Mouse (Mus musculus) liver, embryonic 12.5 days (tissue): ENCODE results near the gene Fstl4. TPM values are rescaled to one million over a fixed set of nuclear protein-coding genes. Genes with fewer than 3 reads are reported as not detected.

Experiments
- ATAC-seq: fragments of 200-750 bp; cut with Nextera tagmentation; 2 replicates; pipeline ENCODE4 v1.8.0; 2017; ENCODE audit warnings: moderate number of reproducible peaks, mild to moderate bottlenecking, moderate library complexity
- H3K27ac ChIP-seq: fragments of 300-500 bp; sonication (generic); 2 replicates; pipeline ENCODE4 v1.5.1; 2016; ENCODE audit warnings: mild to moderate bottlenecking
- H3K27me3 ChIP-seq: fragments of 300-500 bp; sonication (generic); replicated peaks from 2 replicates; pipeline ENCODE4 v1.6.1; 2016; ENCODE audit warnings: mild to moderate bottlenecking, moderate library complexity
- H3K36me3 ChIP-seq: fragments of 300-500 bp; sonication (generic); 2 replicates; pipeline ENCODE4 v1.6.1; 2016; ENCODE audit warnings: mild to moderate bottlenecking, moderate library complexity
- H3K4me1 ChIP-seq: fragments of 300-500 bp; sonication (generic); 2 replicates; pipeline ENCODE4 v1.6.1; 2016
- H3K4me2 ChIP-seq: fragments of 300-500 bp; sonication (generic); 2 replicates; pipeline ENCODE4 v1.6.1; 2016; ENCODE audit warnings: mild to moderate bottlenecking, moderate library complexity
- H3K4me3 ChIP-seq: fragments of 300-500 bp; sonication (generic); 2 replicates; pipeline ENCODE4 v1.5.1; 2016; ENCODE audit warnings: mild to moderate bottlenecking, moderate library complexity
- H3K9ac ChIP-seq: fragments of 300-500 bp; sonication (generic); 2 replicates; pipeline ENCODE4 v1.6.1; 2016; ENCODE audit warnings: mild to moderate bottlenecking, moderate library complexity
- H3K9me3 ChIP-seq: fragments of 300-500 bp; sonication (generic); replicated peaks from 2 replicates; pipeline ENCODE4 v1.6.1; 2016; ENCODE audit warnings: mild to moderate bottlenecking, moderate library complexity
- WGBS: fragments of 180-500 bp; shearing (Covaris S2); methylation state at CpG from one replicate; pipeline ENCODE4 v1.1.7; 2016; ENCODE audit not compliant: insufficient replicate concordance; 5-methylcytosine and 5-hydroxymethylcytosine counted together
- polyA plus RNA-seq: library from polyadenylated mRNA; unstranded; fragments of >200 nt; fragmentation: Nextera tagmentation; extraction: Ambion mirVana; gene quantifications from 2 replicates; pipeline ENCODE4 v1.2.1, GENCODE M21; 2016

Fstl4 gene
- polyA plus RNA-seq, 1 experiment from 2014 or later = 0.27 TPM

- Histone ChIP-seq H3K27ac (no peak overlapping the region), H3K27me3 (no peaks in the 10 kb centered on the region), H3K4me3 (no peak overlapping the region), H3K4me1 (no peaks in the 10 kb centered on the region), H3K9me3 (no peaks in the 10 kb centered on the region), H3K4me2 (no peak overlapping the region), H3K9ac (no peak overlapping the region), H3K36me3 (no peaks in the 10 kb centered on the region)
- ATAC-seq = no peak
- WGBS = 56% methylated on average over 15 of the region's 15 CpGs
Measured at GRCm38 (mm10) chr11:52919231-52919960, 155.0 kb downstream of the Fstl4 start.

GRCm38 (mm10) chr11:52924196-52924595 is 159.8 kb downstream of the Fstl4 start:
- 65% methylated on average over 2 of the region's 2 CpGs for WGBS
- Histone ChIP-seq H3K36me3 (no peaks in the 10 kb centered on the region), H3K27ac (no peak overlapping the region), H3K9me3 (no peaks in the 10 kb centered on the region), H3K27me3 (no peaks in the 10 kb centered on the region), H3K4me3 (no peak overlapping the region), H3K9ac (no peak overlapping the region), H3K4me1 (no peaks in the 10 kb centered on the region), H3K4me2 (no peak overlapping the region)
- no peak for ATAC-seq

DNA sequence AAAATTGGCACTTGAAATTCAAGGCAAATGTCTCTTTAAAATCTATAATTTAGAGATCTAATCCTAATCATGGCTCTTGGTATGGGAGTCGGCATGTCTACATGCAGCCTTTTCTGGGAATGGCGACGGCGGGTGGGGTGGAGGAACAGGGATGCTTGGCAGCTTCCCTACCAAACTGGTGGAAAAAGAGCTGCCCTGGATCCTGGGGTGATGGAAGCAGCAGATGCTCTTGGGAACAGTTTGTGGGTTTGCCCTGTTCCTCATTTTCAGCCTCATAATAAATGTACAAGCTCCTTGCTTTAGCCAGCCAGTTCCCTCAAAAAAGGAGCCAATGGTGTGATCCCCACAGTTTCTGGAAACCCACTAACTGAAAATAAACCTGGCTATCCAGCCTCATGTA is 163.9 kb downstream of the Fstl4 start:
- no peak overlapping the region for H3K9ac ChIP-seq
- 75% methylated on average over 4 of the region's 4 CpGs for WGBS

DNA sequence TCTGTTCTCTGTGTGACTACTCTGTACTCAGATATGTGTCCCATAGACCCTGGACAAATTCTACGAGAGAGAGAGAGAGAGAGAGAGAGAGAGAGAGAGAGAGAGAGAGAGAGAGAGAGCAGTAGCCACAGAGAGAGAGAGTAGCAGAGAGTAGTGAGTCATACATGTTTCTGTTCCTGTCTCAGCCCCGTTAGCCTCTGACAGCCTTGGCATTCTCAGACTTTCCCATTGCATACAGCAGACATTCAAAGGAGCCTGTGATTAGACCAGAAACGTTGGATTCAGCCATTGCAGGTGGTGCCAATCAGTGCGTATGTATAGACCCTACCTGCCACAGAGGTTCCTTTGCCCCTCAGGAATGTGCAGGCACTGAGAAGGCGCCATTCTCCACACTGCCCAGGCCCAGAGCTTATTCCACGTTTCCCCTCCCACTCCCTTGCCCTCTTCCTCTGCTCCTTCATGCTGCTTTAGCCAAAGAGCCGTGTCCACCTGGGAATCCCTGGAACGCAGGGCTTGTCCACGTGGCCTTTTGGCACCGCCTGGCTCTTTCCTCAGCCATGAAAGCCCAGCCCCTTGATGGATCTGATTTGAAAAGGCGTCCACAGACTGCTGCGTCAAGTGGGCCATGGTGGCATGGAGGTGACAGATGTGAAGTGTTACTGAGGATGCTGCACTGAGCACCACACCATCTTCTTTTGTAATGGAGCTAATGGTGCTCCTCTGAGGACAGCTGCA is 175.1 kb downstream of the Fstl4 start:
- no peaks in the 10 kb centered on the region for H3K9me3 ChIP-seq
- H3K27me3 ChIP-seq = no peaks in the 10 kb centered on the region
- H3K36me3 ChIP-seq = no peaks in the 10 kb centered on the region
- H3K4me3 ChIP-seq = no peak overlapping the region
- H3K27ac ChIP-seq = no peak overlapping the region
- no peak overlapping the region for H3K4me2 ChIP-seq
- no peaks in the 10 kb centered on the region for H3K4me1 ChIP-seq
- 60% methylated on average over 12 of the region's 12 CpGs for WGBS
- no peak overlapping the region for H3K9ac ChIP-seq
- ATAC-seq = no peak

More for the DNA sequence above, 163.9 kb downstream of the Fstl4 start:
- Histone ChIP-seq H3K27ac (no peak overlapping the region), H3K9me3 (no peaks in the 10 kb centered on the region), H3K36me3 (no peaks in the 10 kb centered on the region), H3K4me3 (no peak overlapping the region), H3K4me2 (no peak overlapping the region), H3K27me3 (no peaks in the 10 kb centered on the region), H3K4me1 (no peaks in the 10 kb centered on the region)
- ATAC-seq = no peak

GRCm38 (mm10) chr11:52942967-52943366 is 178.5 kb downstream of the Fstl4 start:
- Histone ChIP-seq H3K9me3 (no peaks in the 10 kb centered on the region), H3K36me3 (no peaks in the 10 kb centered on the region), H3K4me1 (no peaks in the 10 kb centered on the region), H3K9ac (no peak overlapping the region), H3K4me2 (no peak overlapping the region), H3K27ac (no peak overlapping the region), H3K27me3 (no peaks in the 10 kb centered on the region), H3K4me3 (no peak overlapping the region)
- ATAC-seq = no peak
- WGBS = 70% methylated on average over 6 of the region's 6 CpGs

DNA sequence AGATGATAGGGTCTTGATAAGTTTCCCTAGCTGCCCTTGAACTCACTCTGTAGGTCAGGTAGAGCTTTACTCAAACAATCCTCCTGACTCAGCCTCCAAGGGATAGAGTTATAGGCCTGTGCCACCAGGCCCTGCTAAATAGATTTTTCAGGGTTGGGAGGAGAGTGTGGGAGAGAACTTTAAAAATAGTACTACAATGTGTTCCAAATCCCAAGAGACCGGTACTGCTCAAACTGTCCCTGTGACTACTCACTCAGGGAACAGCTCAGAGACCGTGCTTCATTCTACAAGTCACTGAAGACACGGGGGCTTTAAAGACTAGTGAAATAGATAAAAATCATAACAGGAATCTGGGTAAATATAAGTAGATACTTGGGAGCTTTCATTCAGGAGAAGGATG is 190.6 kb downstream of the Fstl4 start:
- H3K9ac ChIP-seq = no peak overlapping the region
- no peak for ATAC-seq
- no peaks in the 10 kb centered on the region for H3K36me3 ChIP-seq
- H3K27me3 ChIP-seq = no peaks in the 10 kb centered on the region
- H3K4me3 ChIP-seq = no peak overlapping the region
- no peak overlapping the region for H3K4me2 ChIP-seq
- no peak overlapping the region for H3K27ac ChIP-seq
- 71% methylated on average over 3 of the region's 3 CpGs for WGBS
- H3K9me3 ChIP-seq = no peaks in the 10 kb centered on the region
- H3K4me1 ChIP-seq = no peaks in the 10 kb centered on the region

- no peak overlapping the region for H3K27ac ChIP-seq
- ATAC-seq = no peak
- no peaks in the 10 kb centered on the region for H3K4me1 ChIP-seq
- 59% methylated on average over 9 of the region's 9 CpGs for WGBS
- 0 out of 2 replicates have a peak, but pooled peaks cover under 1% of the 10 kb centered on the region for H3K27me3 ChIP-seq
- H3K9ac ChIP-seq = no peak overlapping the region
- H3K4me3 ChIP-seq = no peak overlapping the region
- H3K9me3 ChIP-seq = no peaks in the 10 kb centered on the region
- H3K36me3 ChIP-seq = no peaks in the 10 kb centered on the region
- no peak overlapping the region for H3K4me2 ChIP-seq
Measured at GRCm38 (mm10) chr11:52968809-52969208, 204.4 kb downstream of the Fstl4 start.

GRCm38 (mm10) chr11:52970396-52970795 is 206.0 kb downstream of the Fstl4 start:
- WGBS = 60% methylated on average over 6 of the region's 6 CpGs
- Histone ChIP-seq H3K4me1 (no peaks in the 10 kb centered on the region), H3K4me3 (no peak overlapping the region), H3K9me3 (no peaks in the 10 kb centered on the region), H3K27ac (no peak overlapping the region), H3K36me3 (no peaks in the 10 kb centered on the region), H3K4me2 (no peak overlapping the region), H3K27me3 (no peaks in the 10 kb centered on the region), H3K9ac (no peak overlapping the region)
- no peak for ATAC-seq

DNA sequence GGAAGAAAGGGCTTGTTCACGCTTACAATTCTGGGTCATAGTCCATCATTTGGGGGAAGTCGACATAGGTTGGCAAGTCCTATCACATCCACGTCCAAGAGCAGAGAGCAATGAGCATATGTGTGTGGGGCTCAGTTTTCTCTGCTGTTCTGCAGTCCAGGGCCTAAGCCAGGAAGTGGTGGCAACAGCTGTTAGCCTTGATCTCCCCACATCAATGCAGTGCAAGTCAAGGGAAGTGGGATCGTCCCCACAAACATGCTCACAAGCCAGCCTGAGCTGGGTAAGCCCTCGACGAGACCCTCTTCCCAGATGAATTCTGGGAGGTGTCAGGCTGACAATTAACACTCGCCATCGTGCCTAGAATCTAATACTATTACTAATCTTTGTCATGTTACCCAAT is 222.6 kb downstream of the Fstl4 start:
- H3K9me3 ChIP-seq = 0 out of 2 replicates have a peak, but pooled peaks cover 3% of the 10 kb centered on the region
- no peaks in the 10 kb centered on the region for H3K36me3 ChIP-seq
- 35% methylated on average over 8 of the region's 8 CpGs for WGBS
- H3K9ac ChIP-seq = no peak overlapping the region
- H3K4me1 ChIP-seq = no peaks in the 10 kb centered on the region
- H3K27ac ChIP-seq = no peak overlapping the region
- H3K4me3 ChIP-seq = no peak overlapping the region
- no peak for ATAC-seq
- H3K27me3 ChIP-seq = no peaks in the 10 kb centered on the region
- no peak overlapping the region for H3K4me2 ChIP-seq

- ATAC-seq = no peak
- H3K27me3 ChIP-seq = no peaks in the 10 kb centered on the region
- 67% methylated on average over 5 of the region's 5 CpGs for WGBS
- H3K27ac ChIP-seq = no peak overlapping the region
- no peak overlapping the region for H3K9ac ChIP-seq
- no peaks in the 10 kb centered on the region for H3K9me3 ChIP-seq
- no peak overlapping the region for H3K4me3 ChIP-seq
- H3K4me1 ChIP-seq = no peaks in the 10 kb centered on the region
- H3K36me3 ChIP-seq = no peaks in the 10 kb centered on the region
- H3K4me2 ChIP-seq = no peak overlapping the region
Measured at GRCm38 (mm10) chr11:52994688-52995087, 230.3 kb downstream of the Fstl4 start.

- no peaks in the 10 kb centered on the region for H3K36me3 ChIP-seq
- no peaks in the 10 kb centered on the region for H3K4me1 ChIP-seq
- 73% methylated on average over 16 of the region's 16 CpGs for WGBS
- no peaks in the 10 kb centered on the region for H3K27me3 ChIP-seq
- H3K9me3 ChIP-seq = no peaks in the 10 kb centered on the region
- no peak overlapping the region for H3K9ac ChIP-seq
- no peak overlapping the region for H3K4me3 ChIP-seq
- no peak overlapping the region for H3K27ac ChIP-seq
- H3K4me2 ChIP-seq = no peak overlapping the region
- ATAC-seq = no peak
Measured at GRCm38 (mm10) chr11:52996434-52997093, 232.1 kb downstream of the Fstl4 start.

DNA sequence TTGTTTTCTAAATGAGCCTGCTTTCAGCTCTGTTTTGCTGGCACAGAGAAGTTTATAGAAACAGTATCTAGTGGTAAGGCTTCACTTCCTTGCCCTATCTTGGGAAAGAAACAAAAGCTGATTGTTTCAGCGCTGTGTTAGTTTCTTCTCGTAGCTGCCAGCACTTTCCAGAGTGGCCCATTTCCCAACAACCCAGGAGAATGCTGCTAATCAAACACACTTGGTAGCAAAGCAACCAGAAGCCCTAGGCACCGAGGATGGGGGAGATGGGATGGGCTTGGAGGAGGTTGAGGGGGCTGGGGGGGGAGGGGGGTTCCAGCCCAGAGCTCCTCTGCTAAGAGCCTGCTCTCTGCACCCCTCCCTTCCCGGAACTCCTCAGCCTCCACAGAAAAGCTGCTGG is 233.0 kb downstream of the Fstl4 start:
- ATAC-seq = no peak
- Histone ChIP-seq H3K9ac (no peak overlapping the region), H3K9me3 (no peaks in the 10 kb centered on the region), H3K36me3 (no peaks in the 10 kb centered on the region), H3K4me1 (no peaks in the 10 kb centered on the region), H3K4me2 (no peak overlapping the region), H3K4me3 (no peak overlapping the region), H3K27me3 (no peaks in the 10 kb centered on the region), H3K27ac (no peak overlapping the region)
- WGBS = 31% methylated on average over 4 of the region's 4 CpGs
